Comparison of ENCODE assay signal across 8 mouse cellular contexts in genomic region chr13:3360503-3361490, GRCm38 (mm10).
DNase-seq lines count a peak whose midpoint lies in the region; ATAC-seq and TF ChIP-seq lines count a peak whose summit lies in the region.

No protein-coding gene starts in this region.

- H3K79me2 ChIP-seq in heart, adult 2 months (replicated peaks; ENCODE audit: control insufficient read depth, insufficient read depth, low read length): no peaks in the 10 kb centered on the region

- peak overlapping the region; percentile 1 for H3K9ac ChIP-seq in heart, adult 2 months (ENCODE audit: low read depth, low read length)
- H3K9ac ChIP-seq in forebrain, embryonic 16.5 days (replicated peaks; ENCODE audit: low read depth, low read length): 0 out of 2 replicates have a peak overlapping the region, but pooled peaks have one; percentile 29
- no peak overlapping the region for H3K9ac ChIP-seq in liver, embryonic 16.5 days (ENCODE audit: low read depth, low read length)
- H3K9ac ChIP-seq in neural tube, embryonic 12.5 days: peak overlapping the region; percentile 38

- intact Hi-C loops in heart, adult 2 months (cut with DNase I): no loop called here

- TF ChIP-seq POLR2A in heart, adult 2 months (IDR thresholded peaks at IDR 0.05; ENCODE audit: insufficient read depth, low read depth, low read length): no peak

- peak overlapping the region; percentile 79 for H3K4me2 ChIP-seq in forebrain, embryonic 16.5 days (ENCODE audit: low read length)
- H3K4me2 ChIP-seq in liver, embryonic 16.5 days (ENCODE audit: low read depth, low read length): peak overlapping the region; percentile 66
- H3K4me2 ChIP-seq in neural tube, embryonic 12.5 days (replicated peaks): peak overlapping the region; percentile 89

- DNase-seq in heart, adult 2 months: peak in 1 of 2 experiments; percentile 24
- no peak for DNase-seq in heart, adult 11 months
- peak; percentile 40 for DNase-seq in cerebellum, adult 11-12 months
- DNase-seq in kidney, adult 18-20 months: peak; percentile 76
- DNase-seq in MN1 (ENCODE audit: low spot score): no peak

- H3K27ac ChIP-seq in heart, adult 2 months: no peak overlapping the region
- H3K27ac ChIP-seq in forebrain, embryonic 16.5 days (ENCODE audit: low read length): no peak overlapping the region
- H3K27ac ChIP-seq in liver, embryonic 16.5 days (ENCODE audit: low read length): no peak overlapping the region
- no peak overlapping the region for H3K27ac ChIP-seq in neural tube, embryonic 12.5 days

- peak overlapping the region; percentile 44 for H3K4me3 ChIP-seq in heart, adult 2 months
- H3K4me3 ChIP-seq in forebrain, embryonic 16.5 days (replicated peaks; ENCODE audit: low read length): peak overlapping the region; percentile 45
- peak overlapping the region; percentile 51 for H3K4me3 ChIP-seq in liver, embryonic 16.5 days (ENCODE audit: low read depth, low read length)
- peak overlapping the region; percentile 39 for H3K4me3 ChIP-seq in neural tube, embryonic 12.5 days

- H3K36me3 ChIP-seq in heart, adult 2 months (ENCODE audit: control insufficient read depth, insufficient read depth, low read length): no peaks in the 10 kb centered on the region
- H3K36me3 ChIP-seq in forebrain, embryonic 16.5 days (ENCODE audit: control insufficient read depth, insufficient read depth): no peaks in the 10 kb centered on the region
- no peaks in the 10 kb centered on the region for H3K36me3 ChIP-seq in liver, embryonic 16.5 days (ENCODE audit: control insufficient read depth, insufficient read depth)
- no peaks in the 10 kb centered on the region for H3K36me3 ChIP-seq in neural tube, embryonic 12.5 days

- H3K9me3 ChIP-seq in forebrain, embryonic 16.5 days (ENCODE audit: control insufficient read depth, low read length): no peaks in the 10 kb centered on the region
- H3K9me3 ChIP-seq in liver, embryonic 16.5 days (replicated peaks; ENCODE audit: control insufficient read depth, low read length): no peaks in the 10 kb centered on the region
- no peaks in the 10 kb centered on the region for H3K9me3 ChIP-seq in neural tube, embryonic 12.5 days

- TF ChIP-seq CTCF in heart, adult 2 months (IDR thresholded peaks at IDR 0.05): peak; percentile 47

- H3K27me3 ChIP-seq in heart, adult 2 months (ENCODE audit: control insufficient read depth, insufficient read depth, low read length): peaks cover 25% of the 10 kb centered on the region
- H3K27me3 ChIP-seq in forebrain, embryonic 16.5 days (replicated peaks; ENCODE audit: control insufficient read depth, insufficient read depth, low read length): peaks cover 36% of the 10 kb centered on the region
- peaks cover 38% of the 10 kb centered on the region for H3K27me3 ChIP-seq in liver, embryonic 16.5 days (ENCODE audit: control insufficient read depth, insufficient read depth, low read depth, low read length)
- peaks cover 41% of the 10 kb centered on the region for H3K27me3 ChIP-seq in neural tube, embryonic 12.5 days (replicated peaks)

- under 1% methylated on average over 82 of the region's 82 CpGs for WGBS in heart, adult 2 months
- WGBS in forebrain, embryonic 16.5 days: under 1% methylated on average over 79 of the region's 82 CpGs
- 1% methylated on average over 79 of the region's 82 CpGs for WGBS in liver, embryonic 16.5 days (ENCODE audit: insufficient replicate concordance)
- under 1% methylated on average over 82 of the region's 82 CpGs for WGBS in neural tube, embryonic 12.5 days

- no peaks in the 10 kb centered on the region for H3K4me1 ChIP-seq in heart, adult 2 months (ENCODE audit: control insufficient read depth, insufficient read depth, low read length)
- peaks cover 27% of the 10 kb centered on the region for H3K4me1 ChIP-seq in forebrain, embryonic 16.5 days (replicated peaks; ENCODE audit: control insufficient read depth, insufficient read depth, low read length)
- H3K4me1 ChIP-seq in liver, embryonic 16.5 days (ENCODE audit: control insufficient read depth, low read depth, low read length): no peaks in the 10 kb centered on the region
- peaks cover 29% of the 10 kb centered on the region for H3K4me1 ChIP-seq in neural tube, embryonic 12.5 days

- no peak for TF ChIP-seq EP300 in heart, adult 2 months (IDR thresholded peaks at IDR 0.05; ENCODE audit: insufficient read depth, low read depth, low read length)

- ATAC-seq in forebrain, embryonic 16.5 days: peak; percentile 68
- peak; percentile 45; the same call in 1 of the 2 replicates for ATAC-seq in liver, embryonic 16.5 days (ENCODE audit: low read depth)
- peak; percentile 74 for ATAC-seq in neural tube, embryonic 12.5 days (ENCODE audit: low FRiP score, low read depth)

Comparison
In these comparisons a context has a peak if more than half of its experiments do, and no peak if none do; other contexts are left out.
1. DNase-seq: peak in cerebellum, adult 11-12 months (single experiment) and kidney, adult 18-20 months (single experiment); none in heart, adult 11 months (single experiment) and MN1 (single experiment).
2. Peak in every context shown above with its lines, with median percentiles within 50 percentile points of each other: H3K4me3 ChIP-seq, ATAC-seq and H3K4me2 ChIP-seq.